8 mouse cellular contexts compared by ENCODE assay signal in genomic region chr3:101701763-101702173, GRCm38 (mm10).
DNase-seq lines count a peak whose midpoint lies in the region; ATAC-seq and TF ChIP-seq lines count a peak whose summit lies in the region.

No protein-coding gene starts in this region.

- H3K4me2 ChIP-seq in forebrain, postnatal 0 days (ENCODE audit: low read depth) = no peak overlapping the region
- H3K4me2 ChIP-seq in midbrain, embryonic 12.5 days (replicated peaks) = no peak overlapping the region

- peak; percentile 48 for ATAC-seq in forebrain, postnatal 0 days
- peak; percentile 69; the same call in 1 of the 2 replicates for ATAC-seq in midbrain, embryonic 12.5 days (ENCODE audit: low FRiP score, low read depth)
- no peak for ATAC-seq in inflammation-experienced regulatory T-cells, adult 6 months

- intact Hi-C loops in heart, postnatal 25 days (cut with DNase I) = no loop called here
- intact Hi-C loops in gastrocnemius, adult 2 months (cut with DNase I) = loop anchor here (5.0 kb wide), 1 partner anchor 94 kb away; no protein-coding TSS in a partner anchor
- intact Hi-C loops in left cerebral cortex, postnatal 4 days (cut with DNase I) = no loop called here

- DNase-seq in heart, adult 11 months = peak; percentile 72
- no peak for DNase-seq in heart, postnatal 25 days (ENCODE audit: low spot score)
- peak; percentile 37 for DNase-seq in 416B (ENCODE audit: low read depth)
- peak; percentile 21 for DNase-seq in forebrain, postnatal 0 days
- no peak for DNase-seq in gastrocnemius, adult 2 months
- DNase-seq in left cerebral cortex, postnatal 4 days = no peak

- TF ChIP-seq CTCF in forebrain, postnatal 0 days (IDR thresholded peaks at IDR 0.05; ENCODE audit: low read depth) = no peak
- no peak for TF ChIP-seq CTCF in gastrocnemius, adult 2 months (IDR thresholded peaks at IDR 0.05)

- no peaks in the 10 kb centered on the region for H3K27me3 ChIP-seq in forebrain, postnatal 0 days (ENCODE audit: insufficient read depth, low read length)
- H3K27me3 ChIP-seq in midbrain, embryonic 12.5 days = no peaks in the 10 kb centered on the region

- no peak overlapping the region for H3K4me3 ChIP-seq in forebrain, postnatal 0 days (ENCODE audit: low read depth, low read length)
- no peak overlapping the region for H3K4me3 ChIP-seq in midbrain, embryonic 12.5 days
- H3K4me3 ChIP-seq in gastrocnemius, adult 2 months = no peak overlapping the region

- H3K9ac ChIP-seq in forebrain, postnatal 0 days = no peak overlapping the region
- H3K9ac ChIP-seq in midbrain, embryonic 12.5 days (replicated peaks) = no peak overlapping the region

- WGBS in forebrain, postnatal 0 days = 12% methylated on average over 1 of the region's 1 CpGs
- WGBS in midbrain, embryonic 12.5 days = 11% methylated on average over 1 of the region's 1 CpGs

- no peaks in the 10 kb centered on the region for H3K36me3 ChIP-seq in forebrain, postnatal 0 days (ENCODE audit: insufficient read depth)
- no peaks in the 10 kb centered on the region for H3K36me3 ChIP-seq in midbrain, embryonic 12.5 days

- no peak overlapping the region for H3K27ac ChIP-seq in forebrain, postnatal 0 days (ENCODE audit: low read depth, low read length)
- peak overlapping the region; percentile 60; the same call in 1 of the 2 replicates for H3K27ac ChIP-seq in midbrain, embryonic 12.5 days (replicated peaks)
- H3K27ac ChIP-seq in gastrocnemius, adult 2 months = no peak overlapping the region

- 0 out of 2 replicates have a peak, but pooled peaks cover 6% of the 10 kb centered on the region for H3K4me1 ChIP-seq in forebrain, postnatal 0 days (ENCODE audit: insufficient read depth)
- peaks cover 17% of the 10 kb centered on the region for H3K4me1 ChIP-seq in midbrain, embryonic 12.5 days

- no peaks in the 10 kb centered on the region for H3K9me3 ChIP-seq in forebrain, postnatal 0 days (ENCODE audit: low read length)
- H3K9me3 ChIP-seq in midbrain, embryonic 12.5 days = no peaks in the 10 kb centered on the region

Comparison
In these comparisons a context has a peak if more than half of its experiments do, and no peak if none do; other contexts are left out.
1. DNase-seq: peak in heart, adult 11 months (single experiment), 416B (single experiment) and forebrain, postnatal 0 days (single experiment); none in heart, postnatal 25 days (single experiment), gastrocnemius, adult 2 months (single experiment) and left cerebral cortex, postnatal 4 days (single experiment).